Mouse (Mus musculus) brown adipose tissue, adult 24 weeks (tissue): Measurements from ENCODE around the gene Srpk2. TPM values are rescaled to one million over a fixed set of nuclear protein-coding genes. Genes with fewer than 3 reads are reported as not detected.
A peak's percentile ranks its signal among the peaks of the same experiment; 100 is the strongest.

Source experiments
- H3K27ac ChIP-seq: fragments of 200-500 bp; replicated peaks from 2 replicates; pipeline ENCODE4 v1.5.1; 2012; ENCODE audit warnings: low read depth, mild to moderate bottlenecking, low read length
- H3K4me1 ChIP-seq: fragments of 200-500 bp; 2 replicates; pipeline ENCODE4 v1.6.1; 2012; ENCODE audit warnings: low read length, mixed read lengths; ENCODE audit not compliant: control insufficient read depth, insufficient read depth, insufficient read length
- H3K4me3 ChIP-seq: fragments of 200-500 bp; 2 replicates; pipeline ENCODE4 v1.5.1; 2012; ENCODE audit warnings: low read depth, mild to moderate bottlenecking, low read length, moderate library complexity; ENCODE audit not compliant: insufficient read depth
- polyA plus RNA-seq: library from polyadenylated mRNA; stranded (reverse); fragments of >200 nt; gene quantifications from 2 replicates; pipeline ENCODE4 v1.2.4, GENCODE M21; 2012; ENCODE audit not compliant: missing spikeins, insufficient read depth, insufficient read length

Gene Srpk2
- polyA plus RNA-seq, 1 experiment = 17.0 TPM

DNA sequence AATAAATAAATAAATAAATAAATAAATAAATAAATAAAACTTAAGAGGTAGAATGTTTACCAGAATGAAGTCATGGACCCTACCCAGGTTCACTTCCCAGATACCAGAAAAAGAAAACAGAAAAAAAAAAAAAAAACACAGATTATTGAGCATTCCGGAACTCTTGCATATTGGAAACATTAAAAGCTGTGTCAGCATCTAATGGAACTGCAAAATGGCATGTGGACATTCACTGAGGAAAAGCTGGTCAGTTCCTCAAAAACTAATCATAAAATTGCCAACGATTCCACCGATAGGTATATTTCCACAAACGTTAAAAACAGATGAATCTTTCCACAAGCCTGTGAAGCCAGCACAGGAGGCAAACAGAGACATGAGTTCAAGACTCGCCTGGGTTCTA is 6.5 kb downstream of the Srpk2 start:
- Histone ChIP-seq H3K4me1 (no peaks in the 10 kb centered on the region), H3K27ac (no peak overlapping the region), H3K4me3 (no peak overlapping the region)

DNA sequence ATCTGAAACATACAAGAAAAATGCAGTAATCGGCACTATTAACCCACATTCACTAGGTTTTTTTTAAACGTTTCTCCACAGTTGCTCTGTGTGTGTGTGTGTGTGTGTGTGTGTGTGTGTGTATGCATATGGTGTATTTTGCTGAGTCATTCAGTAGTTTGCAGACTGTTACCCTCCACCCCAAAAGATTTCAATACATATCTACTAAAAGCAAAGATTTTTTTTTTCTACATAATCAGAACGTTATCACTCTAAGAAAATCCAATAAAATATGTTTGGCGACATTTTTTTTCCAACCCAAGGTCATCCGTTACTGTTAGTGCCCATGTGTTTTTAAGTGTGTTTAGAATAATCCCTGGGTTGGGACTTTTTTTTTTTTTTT is 7.4 kb downstream of the Srpk2 start:
- Histone ChIP-seq H3K4me1 (no peaks in the 10 kb centered on the region), H3K27ac (no peak overlapping the region), H3K4me3 (no peak overlapping the region)

DNA sequence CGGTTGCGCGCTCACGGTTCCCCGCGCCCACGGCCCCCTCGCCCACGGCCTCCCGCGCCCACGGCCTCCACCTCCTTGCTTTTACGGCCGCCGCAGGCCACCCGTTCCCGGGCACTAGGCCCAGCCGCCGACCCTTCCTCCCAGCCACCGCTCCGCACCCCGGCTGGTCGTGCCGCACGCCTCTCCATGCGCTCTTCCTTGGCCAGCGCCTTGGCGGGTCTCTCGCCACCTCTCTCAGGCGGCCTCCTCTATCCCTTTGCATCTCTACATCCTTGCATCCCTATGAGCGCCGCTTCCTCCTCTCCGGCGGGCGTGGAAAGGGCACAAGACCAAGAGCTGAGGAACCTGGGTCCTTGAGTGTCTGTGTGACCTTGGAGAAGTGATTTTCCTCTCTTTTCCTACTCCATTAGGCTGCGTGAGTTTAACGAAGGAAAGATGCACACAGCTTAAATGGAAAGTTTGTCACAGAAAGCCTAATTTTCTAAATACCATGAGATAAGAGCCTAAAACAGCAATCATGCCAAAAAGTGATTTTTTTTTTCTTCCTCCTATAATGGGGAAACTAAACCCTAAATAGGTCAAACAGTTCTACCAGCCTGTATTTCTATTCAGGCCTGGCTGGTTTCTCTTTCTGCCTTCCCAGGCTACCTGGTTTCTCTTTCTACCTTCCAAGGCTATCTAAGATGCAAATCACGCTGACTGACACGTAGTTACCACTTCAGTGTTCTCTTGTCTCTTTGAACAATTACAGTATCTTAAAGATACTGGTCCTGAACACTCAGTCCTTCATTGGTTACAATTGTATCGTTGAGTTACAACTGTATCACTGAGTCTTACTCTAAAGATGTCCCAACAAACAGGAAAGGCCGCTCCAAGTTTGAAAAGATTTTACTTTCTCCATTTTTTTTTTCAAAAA is 8.0 kb downstream of the Srpk2 start:
- no peak overlapping the region for H3K27ac ChIP-seq

DNA sequence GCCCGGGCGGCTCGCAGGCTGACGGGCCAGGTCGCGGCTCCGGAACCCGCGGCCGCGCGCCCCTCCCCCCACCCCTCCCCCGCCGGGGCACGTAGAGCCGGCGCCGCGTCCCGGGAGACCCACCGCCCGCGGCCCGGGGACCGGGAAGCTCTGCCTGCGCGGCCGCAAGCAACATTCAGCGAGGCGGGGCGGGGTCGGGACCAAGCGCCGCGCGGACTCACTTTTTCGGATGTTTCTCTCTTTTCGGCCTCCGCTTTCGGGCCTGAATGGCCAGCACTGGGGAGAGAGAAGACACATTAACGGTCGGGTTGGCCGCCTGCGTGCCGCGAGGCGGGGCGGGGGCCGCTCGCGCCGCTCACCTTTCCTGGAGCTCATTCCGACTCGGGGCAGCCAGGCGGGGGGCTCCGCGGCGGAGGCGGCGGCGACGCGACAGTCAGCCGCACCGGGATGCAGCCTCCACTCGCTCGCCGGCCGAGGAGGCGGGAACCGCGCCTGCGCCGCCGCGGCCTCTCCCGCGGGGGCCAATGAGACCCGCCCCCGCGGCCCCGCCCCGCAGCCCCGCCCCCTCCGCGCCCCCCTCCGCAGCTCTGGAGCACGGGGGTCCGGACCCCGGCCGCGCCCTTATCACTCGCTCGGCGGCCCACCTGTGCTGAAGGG is 8.8 kb downstream of the Srpk2 start:
- Histone ChIP-seq H3K4me1 (no peaks in the 10 kb centered on the region), H3K4me3 (peak overlapping the region; percentile 98), H3K27ac (no peak overlapping the region)

More for the DNA sequence above, 8.0 kb downstream of the Srpk2 start:
- Histone ChIP-seq H3K4me1 (no peaks in the 10 kb centered on the region), H3K4me3 (peak overlapping the region; percentile 98)

DNA sequence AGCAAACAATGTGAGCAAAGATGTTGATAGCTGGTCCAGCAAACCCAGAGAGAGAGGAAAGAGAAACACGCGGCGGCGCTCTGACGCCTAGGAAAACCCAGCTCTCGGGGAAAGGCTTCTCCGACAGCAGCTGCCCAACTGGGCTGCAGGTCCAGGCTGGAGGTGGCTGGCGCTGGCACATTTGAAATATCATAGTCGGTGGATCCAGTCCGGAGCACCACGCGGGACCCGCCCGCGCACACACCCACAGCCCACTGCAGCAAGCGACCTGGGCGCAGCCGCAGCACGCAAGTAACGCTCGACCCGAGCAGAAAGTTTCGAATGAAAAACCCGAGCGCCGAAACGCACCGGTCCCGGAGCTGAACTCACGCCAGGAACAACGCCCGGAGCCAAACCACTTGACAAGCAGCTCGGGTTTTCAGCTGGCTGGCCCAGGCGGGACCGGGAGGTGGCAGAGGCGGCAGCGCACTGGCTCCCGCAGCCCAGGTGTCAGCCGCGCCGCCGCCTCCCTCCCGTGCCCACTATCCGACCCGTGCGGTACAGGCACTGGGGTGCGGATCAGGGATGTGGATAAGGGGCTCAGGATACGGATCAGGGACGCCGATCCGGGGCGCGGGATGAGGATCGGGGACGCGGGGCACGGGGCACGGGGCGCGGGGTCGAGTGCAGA is 9.5 kb downstream of the Srpk2 start:
- no peaks in the 10 kb centered on the region for H3K4me1 ChIP-seq
- H3K27ac ChIP-seq = no peak overlapping the region
- peak overlapping the region; percentile 67 for H3K4me3 ChIP-seq

DNA sequence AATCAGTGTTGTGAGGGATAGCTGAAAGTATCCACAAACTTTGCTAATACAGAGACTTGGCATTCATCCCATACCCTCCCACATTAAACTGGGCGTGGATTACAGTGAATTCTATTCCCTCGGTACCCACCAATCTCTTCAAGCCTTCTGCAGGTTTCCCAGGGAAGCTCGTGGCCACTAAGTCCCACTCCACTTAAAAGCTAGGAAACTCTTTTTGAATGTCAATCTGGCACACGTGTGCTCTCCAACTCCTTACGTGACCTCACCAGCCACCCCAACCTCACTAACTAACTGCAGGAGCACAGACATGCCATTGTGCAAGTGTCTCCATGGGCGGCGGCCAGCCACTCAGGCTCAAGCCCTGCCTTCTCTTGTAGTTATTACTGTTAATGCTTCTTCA is 12.3 kb downstream of the Srpk2 start:
- H3K4me1 ChIP-seq = no peaks in the 10 kb centered on the region
- no peak overlapping the region for H3K27ac ChIP-seq
- H3K4me3 ChIP-seq = peak overlapping the region; percentile 45

DNA sequence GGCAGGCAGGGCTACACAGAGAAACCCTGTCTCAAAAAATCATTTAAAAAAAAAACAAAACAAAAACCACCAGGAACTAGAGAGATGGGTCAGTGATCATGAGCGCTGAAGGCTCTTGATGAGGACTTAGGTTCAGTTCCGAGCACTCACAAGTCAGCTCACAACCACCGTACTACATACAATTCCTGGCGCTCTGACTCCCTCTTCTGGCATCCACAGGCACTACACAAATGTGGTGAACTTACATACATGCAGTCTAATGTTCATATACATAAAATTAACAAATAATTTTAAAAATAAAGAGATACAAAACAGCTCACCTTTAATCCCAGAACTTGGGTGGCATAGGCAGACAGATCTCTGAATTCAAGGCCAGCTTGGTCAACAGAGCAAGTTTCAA is 13.5 kb downstream of the Srpk2 start:
- 0 out of 2 replicates have a peak, but pooled peaks cover 3% of the 10 kb centered on the region for H3K4me1 ChIP-seq
- no peak overlapping the region for H3K27ac ChIP-seq
- no peak overlapping the region for H3K4me3 ChIP-seq

DNA sequence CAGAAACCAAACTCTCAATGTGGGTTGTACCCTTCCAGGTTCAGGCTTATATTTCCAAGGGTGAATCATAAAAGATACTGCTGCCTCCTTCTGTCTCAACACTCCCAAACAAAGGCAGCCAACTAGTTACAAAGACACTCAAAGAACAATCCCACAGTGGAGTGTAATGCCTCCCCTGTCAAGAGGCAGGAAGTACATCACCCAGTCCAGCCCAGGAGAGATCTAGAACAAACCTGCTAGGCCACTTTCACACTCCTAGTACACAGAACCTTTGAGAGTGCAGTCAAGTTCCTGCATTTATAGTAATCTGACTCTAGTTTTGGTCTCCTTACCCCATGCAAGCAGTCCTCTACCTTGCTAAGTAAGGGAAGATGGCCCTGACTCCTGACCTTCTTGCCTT is 18.5 kb downstream of the Srpk2 start:
- H3K4me1 ChIP-seq = 0 out of 2 replicates have a peak, but pooled peaks cover 3% of the 10 kb centered on the region
- H3K4me3 ChIP-seq = no peak overlapping the region
- no peak overlapping the region for H3K27ac ChIP-seq

DNA sequence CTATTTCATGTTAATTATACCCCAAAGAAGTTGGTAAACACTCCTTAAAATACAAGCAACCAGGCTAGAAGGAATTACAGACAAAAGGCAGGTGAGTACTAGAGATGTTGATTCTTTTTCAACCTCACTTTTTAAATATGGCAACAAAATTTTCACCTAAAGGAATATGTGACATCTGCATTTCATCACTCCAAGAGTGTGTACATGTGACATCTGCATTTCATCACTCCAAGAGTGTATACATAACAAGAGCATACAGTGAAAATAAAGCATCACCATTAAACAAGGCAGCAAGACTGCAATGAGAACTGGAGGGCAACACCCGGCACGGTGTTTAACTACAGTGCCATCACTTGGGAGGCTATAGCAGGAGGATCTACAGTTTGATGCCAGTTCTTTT is 23.2 kb downstream of the Srpk2 start:
- no peak overlapping the region for H3K4me3 ChIP-seq
- H3K4me1 ChIP-seq = 0 out of 2 replicates have a peak, but pooled peaks cover 2% of the 10 kb centered on the region
- H3K27ac ChIP-seq = no peak overlapping the region

DNA sequence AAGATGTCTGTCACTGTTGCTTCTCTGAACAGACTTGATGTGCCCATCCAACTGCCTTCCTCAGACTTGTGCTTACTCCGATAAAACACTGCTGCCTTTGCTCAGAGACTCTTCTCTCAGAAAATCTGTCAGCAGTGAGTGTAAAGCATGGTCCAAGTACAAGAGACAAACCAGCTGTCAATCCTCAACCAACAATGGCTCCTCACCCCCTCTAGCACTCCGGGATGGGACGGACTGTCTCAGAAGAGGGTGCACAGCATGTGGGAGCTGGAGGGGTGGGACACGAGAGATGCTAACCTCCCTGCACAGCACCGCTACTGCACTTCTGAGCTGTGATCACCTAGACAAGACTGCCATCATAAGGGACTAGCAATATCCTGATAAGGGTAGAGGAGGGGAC is 26.4 kb downstream of the Srpk2 start:
- H3K4me1 ChIP-seq = 0 out of 2 replicates have a peak, but pooled peaks cover 2% of the 10 kb centered on the region
- H3K27ac ChIP-seq = no peak overlapping the region
- no peak overlapping the region for H3K4me3 ChIP-seq

DNA sequence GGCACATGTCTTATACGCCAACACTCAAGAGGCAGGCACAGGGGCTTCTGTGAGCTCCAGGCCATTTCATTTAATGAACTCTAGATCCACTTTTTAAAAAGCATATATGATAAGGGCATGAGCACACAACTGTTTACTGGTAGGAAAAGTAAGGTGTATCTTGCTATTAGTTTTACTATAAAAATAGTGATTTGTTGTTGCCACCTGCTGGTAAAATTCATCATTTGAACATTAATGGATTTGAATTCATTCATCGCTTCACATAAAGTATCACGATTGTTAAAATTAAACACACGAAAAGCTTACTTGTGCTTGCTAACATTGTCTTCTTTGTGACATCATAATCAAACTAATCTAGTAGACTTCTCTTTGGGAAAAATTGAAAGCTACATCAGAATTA is 27.8 kb downstream of the Srpk2 start:
- H3K4me3 ChIP-seq = no peak overlapping the region
- H3K4me1 ChIP-seq = 0 out of 2 replicates have a peak, but pooled peaks cover 2% of the 10 kb centered on the region
- no peak overlapping the region for H3K27ac ChIP-seq

DNA sequence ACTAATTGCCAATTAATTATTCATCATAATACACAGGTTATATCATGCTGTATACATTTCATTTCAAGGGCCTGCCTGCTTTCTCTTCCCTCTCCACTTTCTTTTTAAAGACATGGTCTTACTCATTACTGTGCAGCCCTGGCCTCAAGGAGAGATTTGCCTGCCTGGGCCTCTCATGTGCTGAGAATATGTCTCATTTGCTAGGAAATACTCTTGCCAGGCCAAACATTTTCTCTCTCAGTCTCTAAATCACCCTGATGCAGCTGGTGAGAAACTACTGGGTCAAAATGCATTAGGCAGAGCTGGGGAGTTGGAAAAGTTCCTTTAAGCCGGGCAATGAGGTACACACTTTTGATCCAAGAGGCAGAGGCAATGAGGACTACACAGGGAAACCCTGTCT is 29.4 kb downstream of the Srpk2 start:
- H3K4me1 ChIP-seq = peaks cover 2% of the 10 kb centered on the region; the same call in 1 of the 2 replicates
- H3K27ac ChIP-seq = no peak overlapping the region
- H3K4me3 ChIP-seq = no peak overlapping the region

DNA sequence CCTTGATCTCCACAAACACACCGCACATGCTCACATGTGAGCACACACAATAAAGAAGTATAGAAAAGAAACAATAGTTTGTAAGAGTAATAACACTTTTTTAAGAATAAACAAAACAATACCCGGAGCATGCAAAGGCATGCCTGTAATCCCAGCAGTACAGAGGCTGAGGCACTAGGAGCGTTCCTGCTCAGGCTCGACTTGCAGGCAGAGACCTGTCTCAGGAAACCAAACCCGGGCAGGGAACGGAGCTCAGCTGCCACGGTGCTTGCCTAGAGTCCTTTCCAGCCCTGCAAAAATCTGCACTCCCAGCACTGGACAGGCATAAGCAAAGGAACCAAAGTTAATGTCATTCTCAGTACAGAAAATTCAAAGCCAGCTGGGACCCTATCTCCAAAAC is 32.1 kb downstream of the Srpk2 start:
- Histone ChIP-seq H3K27ac (no peak overlapping the region), H3K4me1 (peaks cover 2% of the 10 kb centered on the region; the same call in 1 of the 2 replicates), H3K4me3 (no peak overlapping the region)

DNA sequence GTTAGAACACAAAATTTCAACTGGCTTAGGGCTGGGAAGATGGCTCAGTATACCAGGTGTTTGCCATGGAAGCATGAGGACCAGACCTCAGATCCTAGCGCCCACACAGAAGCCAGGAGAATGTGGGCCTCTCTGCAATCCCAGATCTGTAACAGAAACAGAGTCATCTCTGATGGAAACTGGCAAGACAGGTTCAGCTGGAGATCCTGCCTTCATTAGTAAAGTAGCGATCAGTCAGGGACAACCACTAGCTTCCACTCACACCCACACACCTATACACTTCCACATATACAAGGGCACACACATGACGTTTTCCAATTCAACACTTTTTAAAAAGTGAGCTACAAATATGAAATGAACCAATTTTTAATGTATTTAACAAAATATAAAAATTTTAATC is 32.6 kb downstream of the Srpk2 start:
- Histone ChIP-seq H3K27ac (no peak overlapping the region), H3K4me1 (peaks cover 2% of the 10 kb centered on the region; the same call in 1 of the 2 replicates), H3K4me3 (no peak overlapping the region)

DNA sequence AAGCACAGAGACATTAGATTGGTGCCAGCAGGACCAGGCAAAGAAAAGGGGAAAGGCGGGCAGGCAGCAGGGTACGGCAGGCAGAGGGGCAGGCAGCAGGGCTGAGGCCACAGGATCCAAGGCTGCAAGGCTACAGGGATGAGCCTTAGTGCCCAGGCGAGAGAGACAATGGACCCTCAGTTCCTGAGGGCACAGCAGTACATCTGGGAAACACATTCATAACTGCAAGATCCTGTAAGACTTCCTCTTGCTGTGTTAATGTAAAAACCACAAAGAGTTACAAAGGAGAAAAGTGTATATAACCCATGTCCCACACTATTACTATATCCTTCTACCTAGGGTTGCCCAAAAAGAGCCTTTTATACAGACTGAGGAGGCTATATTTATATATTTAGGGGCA is 33.9 kb downstream of the Srpk2 start:
- peaks cover 2% of the 10 kb centered on the region; the same call in 1 of the 2 replicates for H3K4me1 ChIP-seq
- H3K27ac ChIP-seq = no peak overlapping the region; the same call in 1 of the 2 replicates
- no peak overlapping the region for H3K4me3 ChIP-seq
